Mouse (Mus musculus) thymus, postnatal 14 days (tissue): Measurements from ENCODE around the gene Tgfbr3.

Source experiments
- DNase-seq: peaks from one replicate; pipeline ENCODE4 v3.0.0; 2021

Tgfbr3 gene

DNA sequence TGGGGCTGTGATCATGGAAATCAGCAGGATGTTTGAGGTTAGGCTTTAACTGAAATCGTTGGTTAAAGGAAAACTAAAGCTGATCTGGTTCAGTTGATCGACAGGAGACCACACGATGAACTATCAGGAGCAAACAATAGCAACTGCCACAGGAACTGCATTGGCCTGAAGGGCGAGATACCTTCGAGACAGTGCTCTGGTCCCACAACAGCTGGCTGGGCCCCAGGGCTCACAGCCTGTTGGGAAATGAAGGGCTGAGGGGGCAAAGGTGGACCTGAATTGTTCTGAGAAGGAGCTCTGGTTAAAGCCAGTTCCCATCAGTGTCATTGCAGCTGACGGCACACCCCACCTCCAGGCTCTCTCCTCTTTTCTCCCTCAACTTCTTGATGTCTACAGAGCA is 52.5 kb downstream of the Tgfbr3 start:
- no peak for DNase-seq

DNA sequence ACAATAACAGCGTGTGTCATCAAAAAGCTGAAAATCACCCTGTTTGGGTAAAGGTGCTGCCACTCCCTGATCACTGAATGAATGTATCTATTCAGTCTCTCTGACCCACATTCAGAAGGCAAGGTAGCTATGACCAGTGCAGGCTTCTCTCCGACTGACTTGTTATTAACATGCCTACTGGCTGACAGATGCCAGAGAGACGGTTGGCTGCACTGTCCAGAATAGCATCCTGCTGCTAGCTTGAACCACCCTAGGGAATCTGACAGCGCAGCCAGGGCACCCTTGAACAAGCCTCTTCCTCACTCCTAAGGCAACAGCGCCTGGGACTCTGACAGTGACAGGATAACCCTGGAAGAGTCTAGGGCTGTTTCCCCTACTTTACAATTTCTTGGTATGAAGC is 53.4 kb downstream of the Tgfbr3 start:
- no peak for DNase-seq

DNA sequence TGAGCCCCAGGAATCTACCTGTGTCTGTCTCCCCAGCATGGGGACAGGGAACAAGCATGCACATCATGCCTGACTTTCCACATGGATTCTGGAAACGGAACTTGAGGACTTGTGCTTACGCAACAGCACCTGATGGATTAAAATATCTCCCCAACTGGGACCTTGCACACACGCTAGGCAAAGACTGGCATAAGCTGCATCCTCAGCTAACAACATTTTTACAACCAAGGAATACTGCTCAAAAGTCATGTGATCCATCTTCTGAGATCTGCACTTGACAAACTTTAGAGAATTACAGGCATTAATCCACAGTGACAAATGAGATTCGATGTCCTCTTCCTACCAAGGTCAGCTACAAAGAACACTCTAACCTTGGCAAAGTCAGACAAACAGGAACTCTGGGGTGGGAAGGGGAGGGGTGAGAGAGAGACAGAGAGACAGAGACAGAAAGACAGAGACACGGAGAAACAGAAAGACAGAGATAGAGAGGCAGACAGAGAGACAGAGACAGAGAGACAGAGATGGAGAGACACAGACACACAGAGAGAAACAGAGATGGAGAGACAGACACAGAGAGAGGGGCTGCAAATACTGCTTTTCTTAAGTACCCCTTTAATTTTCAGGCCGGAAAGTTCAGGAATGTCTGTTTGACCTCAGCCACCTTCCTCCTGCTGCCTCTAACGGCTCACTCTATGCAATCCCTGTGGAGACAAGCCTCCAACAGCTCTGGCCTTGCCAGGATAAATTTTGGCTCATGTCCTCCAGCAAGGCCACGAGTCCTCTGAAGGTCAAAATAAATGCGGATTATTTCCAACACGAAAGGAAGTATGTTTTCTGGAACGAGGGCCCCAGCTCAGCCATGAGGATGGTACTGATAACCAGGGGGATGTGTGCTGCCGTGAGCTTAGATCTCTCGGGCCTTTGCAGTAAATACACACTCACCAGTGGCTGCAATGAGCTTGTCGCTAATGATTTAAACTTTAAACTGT is 55.8 kb downstream of the Tgfbr3 start:
- DNase-seq, result no peak

DNA sequence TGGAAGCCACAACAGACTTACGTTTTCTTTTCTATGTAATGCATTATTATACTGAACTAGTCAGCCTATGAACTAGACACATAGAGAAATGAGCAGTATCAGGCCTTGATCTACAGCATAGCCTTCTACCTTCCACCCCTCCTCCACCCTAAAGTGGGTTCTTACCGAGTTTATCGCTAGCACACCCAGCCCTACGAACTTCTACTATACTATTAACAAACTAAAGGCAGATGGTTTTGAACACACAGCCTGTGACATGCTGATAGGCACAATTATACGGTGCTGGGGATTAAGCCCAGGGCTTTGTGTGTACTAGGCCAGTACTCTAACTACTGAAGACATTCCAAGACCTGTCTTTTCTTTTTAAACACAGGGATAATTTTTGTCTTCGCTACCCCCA is 59.2 kb downstream of the Tgfbr3 start:
- DNase-seq, result no peak

- DNase-seq, result no peak
Observed at GRCm38 (mm10) chr5:107229037-107229436, 60.4 kb downstream of the Tgfbr3 start.

DNA sequence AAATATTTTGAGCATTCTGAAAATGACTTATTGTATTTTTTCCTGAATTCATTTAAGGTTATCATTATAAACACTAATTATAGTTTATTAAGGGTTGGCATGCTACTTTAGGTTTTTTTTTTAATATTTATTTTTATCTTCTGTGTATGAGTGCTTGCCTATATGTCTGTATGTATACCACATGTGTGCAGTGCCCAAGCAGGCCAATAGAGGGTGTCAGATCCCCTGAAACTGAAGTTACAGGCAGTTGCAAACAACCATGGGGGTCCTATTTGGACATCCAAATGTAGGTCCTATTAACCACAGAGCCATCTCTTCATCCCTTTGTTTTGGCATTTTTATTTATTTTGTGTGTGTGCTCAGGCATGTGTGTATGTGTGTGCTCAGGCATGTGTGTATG is 61.8 kb downstream of the Tgfbr3 start:
- no peak for DNase-seq

GRCm38 (mm10) chr5:107224820-107225417 is 64.5 kb downstream of the Tgfbr3 start:
- no peak for DNase-seq

- DNase-seq, result no peak
Observed at GRCm38 (mm10) chr5:107224151-107224550, 65.3 kb downstream of the Tgfbr3 start.

GRCm38 (mm10) chr5:107223483-107223882 is 65.9 kb downstream of the Tgfbr3 start:
- peak; percentile 27 for DNase-seq

DNA sequence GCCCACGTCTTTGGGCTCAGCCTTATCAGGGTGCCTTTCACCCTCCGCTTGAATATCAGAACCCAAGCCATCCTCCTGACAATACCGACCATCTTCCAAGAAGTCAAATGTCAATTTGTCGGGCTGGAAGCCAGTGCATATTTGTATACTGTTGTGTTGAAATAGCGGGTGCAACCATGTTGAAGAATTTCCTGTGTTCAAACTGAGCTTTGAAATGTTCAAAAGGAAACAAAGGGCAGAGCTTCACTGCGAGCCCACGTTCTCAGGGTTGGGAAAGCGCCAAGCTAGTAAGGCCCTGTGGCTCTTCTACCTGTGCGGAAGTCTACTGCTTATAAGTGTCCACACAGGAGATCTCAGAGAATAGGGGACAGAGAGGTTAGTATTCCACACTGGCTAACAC is 66.4 kb downstream of the Tgfbr3 start:
- peak; percentile 25 for DNase-seq

DNA sequence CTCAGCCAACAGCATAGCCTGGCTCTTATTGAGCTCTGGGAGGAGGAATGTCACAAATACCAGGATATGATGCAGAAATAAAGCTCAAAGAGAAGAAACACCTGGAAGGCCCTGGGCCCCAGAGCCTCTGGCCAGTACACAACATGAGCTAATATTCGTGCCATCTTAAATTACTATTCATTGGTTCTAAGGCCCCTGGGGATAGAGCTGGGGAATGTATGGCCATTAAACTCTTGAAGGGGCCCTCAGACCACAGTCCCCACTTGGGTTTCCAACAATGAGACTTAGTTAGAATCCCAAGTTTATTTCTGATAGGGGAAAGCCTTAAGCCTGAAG is 66.8 kb downstream of the Tgfbr3 start:
- no peak for DNase-seq

DNA sequence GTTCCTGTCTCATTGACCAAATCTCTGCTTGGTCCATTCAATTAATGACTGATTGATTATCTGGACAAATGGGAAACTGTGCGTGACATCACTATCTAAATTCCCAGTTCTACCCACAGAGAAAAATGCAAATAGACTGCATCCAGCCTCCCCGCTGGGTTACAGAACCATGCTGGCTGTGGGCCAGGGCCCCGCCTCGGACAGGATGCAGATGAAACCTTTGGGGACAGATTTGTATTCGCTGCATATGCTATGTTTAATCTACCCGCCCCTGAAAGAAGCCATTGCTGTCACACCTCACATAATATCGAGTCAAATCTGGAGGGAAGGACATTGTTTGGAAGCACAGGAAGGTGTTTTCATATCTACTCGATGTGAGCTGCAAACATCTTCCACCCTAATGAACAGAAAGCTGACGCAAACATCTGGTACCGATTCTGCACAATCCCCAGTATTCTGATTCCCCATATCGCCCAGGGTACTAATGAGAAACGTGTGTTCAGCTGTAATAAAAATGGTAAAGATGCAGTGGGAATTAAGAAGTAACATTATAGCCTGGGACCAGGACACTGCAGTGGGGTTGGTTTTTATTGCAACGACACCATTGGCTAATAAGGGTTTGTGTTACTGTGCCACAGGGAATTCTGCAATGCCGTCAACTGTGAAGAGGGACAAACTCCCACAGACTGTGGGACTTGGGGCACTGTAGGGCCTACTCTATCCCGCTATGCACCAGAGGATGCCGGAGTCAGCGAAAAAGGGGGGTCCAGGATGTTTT is 67.3 kb downstream of the Tgfbr3 start:
- DNase-seq, result no peak

DNA sequence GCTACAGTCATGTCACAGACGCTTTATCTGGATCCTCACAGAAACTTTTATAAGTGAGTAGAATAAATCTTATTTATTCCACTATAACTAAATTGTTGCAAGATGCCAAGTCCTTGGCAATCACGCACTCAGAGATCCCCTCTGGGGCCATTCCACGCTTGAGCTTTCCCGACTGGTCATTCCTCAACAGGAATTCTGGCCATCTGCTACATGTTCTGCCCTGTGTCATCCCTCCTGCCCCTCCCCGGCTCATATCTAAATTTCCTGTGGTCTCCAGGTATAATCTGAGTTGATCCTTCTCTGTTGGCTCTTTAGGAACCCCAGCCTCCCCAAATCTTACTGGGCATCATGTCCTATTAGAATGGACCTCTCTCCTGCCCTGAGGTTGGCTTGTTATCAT is 68.5 kb downstream of the Tgfbr3 start:
- no peak for DNase-seq

GRCm38 (mm10) chr5:107219883-107220282 is 69.5 kb downstream of the Tgfbr3 start:
- DNase-seq, result no peak

GRCm38 (mm10) chr5:107219318-107219717 is 70.1 kb downstream of the Tgfbr3 start:
- DNase-seq, result no peak

DNA sequence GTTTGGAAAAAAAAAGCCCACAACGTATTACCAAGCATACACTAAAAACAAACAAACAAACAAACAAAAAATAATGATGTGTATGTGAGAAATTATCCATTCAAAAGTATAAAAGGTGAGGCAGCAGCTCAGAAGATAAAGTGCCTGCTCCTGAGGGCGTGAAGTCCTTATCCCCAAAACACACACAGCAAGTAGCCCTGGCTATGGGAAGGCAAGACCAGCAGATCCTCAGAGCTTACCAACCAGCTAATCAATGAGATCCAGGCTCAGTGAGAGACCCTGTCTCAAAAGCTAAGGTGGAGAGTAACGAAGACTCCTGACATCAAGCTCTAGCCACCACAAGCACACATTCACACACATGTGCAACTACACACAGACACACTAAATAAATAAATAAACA is 70.8 kb downstream of the Tgfbr3 start:
- no peak for DNase-seq

- no peak for DNase-seq
Observed at GRCm38 (mm10) chr5:107217139-107217538, 72.3 kb downstream of the Tgfbr3 start.

GRCm38 (mm10) chr5:107213373-107214132 is 75.9 kb downstream of the Tgfbr3 start:
- no peak for DNase-seq

- DNase-seq, result no peak
Observed at GRCm38 (mm10) chr5:107211830-107212370, 77.5 kb downstream of the Tgfbr3 start.

DNA sequence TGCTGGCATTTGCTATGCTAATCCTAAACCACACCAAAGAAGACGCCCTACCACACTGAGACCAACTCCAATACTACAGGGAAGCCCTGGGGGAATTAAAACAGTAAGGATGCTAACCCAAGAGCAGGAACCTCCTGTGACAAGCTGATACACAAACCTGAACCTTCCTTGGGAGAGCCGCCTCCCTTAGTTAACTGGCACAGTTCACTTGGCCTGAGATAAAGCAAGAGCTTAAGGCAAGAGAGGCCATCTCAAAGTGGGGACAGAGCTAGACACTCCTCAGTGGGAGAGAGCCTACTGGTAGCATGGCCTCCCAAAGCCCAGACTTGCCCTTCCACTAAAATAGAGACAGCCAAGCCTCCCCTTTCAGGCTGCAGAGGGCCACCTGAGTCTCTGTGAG is 79.4 kb downstream of the Tgfbr3 start:
- no peak for DNase-seq

GRCm38 (mm10) chr5:107207911-107208310 is 81.5 kb downstream of the Tgfbr3 start:
- DNase-seq, result no peak

- no peak for DNase-seq
Observed at GRCm38 (mm10) chr5:107204306-107204705, 85.1 kb downstream of the Tgfbr3 start.
